In genomic region chr6:127701036-127701783, GRCm38 (mm10) we compare ENCODE assay signal across 13 mouse cellular contexts.
A peak's percentile ranks its signal among the peaks of the same experiment; 100 is the strongest.
DNase-seq lines count a peak whose midpoint lies in the region; ATAC-seq lines count a peak whose summit lies in the region.
"Had no signal": no experiment of that assay in that cellular context is flagged by ENCODE, and none has a peak within 500 bp of the region (broad histone marks: within the 10 kb centered on the region; RNA-seq: fewer than 3 reads in every experiment).

No protein-coding gene starts in this region.

- H3K4me2 ChIP-seq in forebrain, embryonic 15.5 days (replicated peaks): no peak overlapping the region
- H3K4me2 ChIP-seq in midbrain, embryonic 12.5 days (replicated peaks): no peak overlapping the region
- H3K4me2 ChIP-seq: liver, embryonic 12.5 days had no signal

- H3K4me3 ChIP-seq in forebrain, embryonic 15.5 days: no peak overlapping the region
- no peak overlapping the region for H3K4me3 ChIP-seq in midbrain, embryonic 12.5 days
- H3K4me3 ChIP-seq: liver, embryonic 12.5 days had no signal

- no peak overlapping the region for H3K9ac ChIP-seq in forebrain, embryonic 15.5 days (replicated peaks)
- H3K9ac ChIP-seq in midbrain, embryonic 12.5 days (replicated peaks): no peak overlapping the region
- H3K9ac ChIP-seq: liver, embryonic 12.5 days had no signal

- H3K27ac ChIP-seq in forebrain, embryonic 15.5 days (replicated peaks): peak overlapping the region; percentile 83
- H3K27ac ChIP-seq in midbrain, embryonic 12.5 days (replicated peaks): peak overlapping the region; percentile 79
- H3K27ac ChIP-seq: liver, embryonic 12.5 days; macrophage had no signal

- H3K9me3 ChIP-seq in forebrain, embryonic 15.5 days: no peaks in the 10 kb centered on the region
- H3K9me3 ChIP-seq in midbrain, embryonic 12.5 days: no peaks in the 10 kb centered on the region
- H3K9me3 ChIP-seq: liver, embryonic 12.5 days had no signal

- peaks cover 25% of the 10 kb centered on the region for H3K4me1 ChIP-seq in forebrain, embryonic 15.5 days
- peaks cover 29% of the 10 kb centered on the region for H3K4me1 ChIP-seq in midbrain, embryonic 12.5 days
- H3K4me1 ChIP-seq: liver, embryonic 12.5 days had no signal

- DNase-seq in left cerebral cortex, postnatal 4 days: peak; percentile 74
- no peak for DNase-seq in left cerebral cortex, adult 8-10 months (ENCODE audit: low spot score in 2 of 2)
- DNase-seq in retina, postnatal 1 day: peak; percentile 93
- no peak for DNase-seq in lung, postnatal 14 days
- no peak for DNase-seq in layer of hippocampus, postnatal 10 days (ENCODE audit: low spot score in 2 of 2)
- no peak for DNase-seq in heart, adult 18-20 months
- DNase-seq: adrenal gland, postnatal 25 days; cerebellum, postnatal 25 days; kidney, adult 2 months had no signal

- no peaks in the 10 kb centered on the region for H3K36me3 ChIP-seq in forebrain, embryonic 15.5 days
- no peaks in the 10 kb centered on the region for H3K36me3 ChIP-seq in midbrain, embryonic 12.5 days
- H3K36me3 ChIP-seq: liver, embryonic 12.5 days had no signal

- intact Hi-C loops in left cerebral cortex, postnatal 4 days (cut with DNase I): no loop called here

- H3K27me3 ChIP-seq in forebrain, embryonic 15.5 days: no peaks in the 10 kb centered on the region
- peaks cover 13% of the 10 kb centered on the region for H3K27me3 ChIP-seq in midbrain, embryonic 12.5 days
- H3K27me3 ChIP-seq: liver, embryonic 12.5 days had no signal

- peak; percentile 94 for ATAC-seq in forebrain, embryonic 15.5 days (replicated peaks)
- peak; percentile 94 for ATAC-seq in midbrain, embryonic 12.5 days (ENCODE audit: low FRiP score, low read depth)
- ATAC-seq: liver, embryonic 12.5 days had no signal

- 10% methylated on average over 10 of the region's 11 CpGs for WGBS in forebrain, embryonic 15.5 days
- WGBS in midbrain, embryonic 12.5 days: 18% methylated on average over 10 of the region's 11 CpGs

Comparison
In these comparisons a context has a peak if more than half of its experiments do, and no peak if none do; other contexts are left out.
1. DNase-seq: peak in left cerebral cortex, postnatal 4 days (single experiment) and retina, postnatal 1 day (single experiment); none in left cerebral cortex, adult 8-10 months (0 of 2), lung, postnatal 14 days (single experiment), layer of hippocampus, postnatal 10 days (0 of 2) and heart, adult 18-20 months (0 of 2).